Mouse (Mus musculus) urinary bladder, postnatal 14 days (tissue): ENCODE results near the gene C8a.

Experiments used
- DNase-seq: peaks from one replicate; pipeline ENCODE4 v3.0.0; 2021; ENCODE audit warnings: low spot score

C8a gene

DNA sequence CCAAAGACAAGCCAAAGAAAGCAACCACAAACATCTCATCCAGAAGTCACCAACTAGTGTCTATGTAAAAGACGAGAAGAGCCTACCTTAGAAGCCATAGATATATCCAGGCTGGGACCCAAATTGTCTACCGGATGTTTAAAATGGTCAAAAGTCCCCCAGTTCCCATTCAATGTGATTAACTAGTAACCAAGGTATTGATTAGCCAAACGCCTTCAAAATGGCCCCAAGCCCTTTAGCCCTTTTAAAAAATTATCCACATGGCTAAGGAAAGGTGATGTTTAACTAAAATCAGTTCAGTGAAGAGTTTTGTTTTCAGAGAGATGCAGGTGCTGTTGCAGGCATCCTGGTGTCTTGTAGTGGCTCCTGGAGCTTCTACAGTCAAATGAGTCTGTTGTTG is at the start of gene C8a:
C8a (minus strand) TSS at position 76 of the 400 bp plus-strand sequence.
- DNase-seq, result no peak

DNA sequence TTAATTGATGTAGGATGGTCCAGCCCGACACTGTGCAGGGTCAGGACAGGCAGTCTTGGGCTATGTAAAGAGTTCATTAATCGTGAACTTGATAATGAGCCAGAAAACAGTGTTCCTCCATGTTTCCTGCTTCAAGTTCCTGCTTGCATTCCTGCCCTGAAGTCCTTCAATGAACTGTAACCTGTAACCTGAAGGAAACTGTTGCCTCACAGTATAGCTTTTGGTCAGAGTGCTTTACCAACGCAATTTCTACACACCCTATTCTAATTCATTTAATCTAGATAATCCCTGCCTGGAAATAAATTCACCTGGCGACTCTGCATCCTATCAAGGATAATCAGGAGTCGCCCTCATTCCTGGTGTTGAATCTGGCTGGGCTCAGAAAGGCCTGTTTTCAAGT is 49.2 kb upstream of the C8a start:
- no peak for DNase-seq

DNA sequence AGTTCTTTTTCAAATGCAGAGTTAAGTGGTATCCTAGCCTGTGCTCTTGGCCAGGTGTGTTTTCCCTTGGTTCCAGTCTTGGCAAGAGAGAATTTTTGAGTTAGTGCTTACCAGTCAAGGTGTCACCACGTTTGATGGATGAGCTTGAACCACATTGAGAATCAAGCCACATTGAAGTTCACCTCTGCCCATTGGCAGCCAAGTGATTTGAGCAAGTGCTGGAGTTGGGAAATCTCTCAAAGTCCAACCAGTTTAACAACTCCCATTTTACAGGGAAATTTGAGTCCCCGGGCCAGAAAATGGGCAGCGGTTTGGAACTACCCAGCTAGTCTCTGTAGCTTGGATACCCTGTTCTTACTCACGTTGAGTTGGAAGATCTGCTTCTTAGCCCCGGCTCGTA is 41.8 kb upstream of the C8a start:
- no peak for DNase-seq

DNA sequence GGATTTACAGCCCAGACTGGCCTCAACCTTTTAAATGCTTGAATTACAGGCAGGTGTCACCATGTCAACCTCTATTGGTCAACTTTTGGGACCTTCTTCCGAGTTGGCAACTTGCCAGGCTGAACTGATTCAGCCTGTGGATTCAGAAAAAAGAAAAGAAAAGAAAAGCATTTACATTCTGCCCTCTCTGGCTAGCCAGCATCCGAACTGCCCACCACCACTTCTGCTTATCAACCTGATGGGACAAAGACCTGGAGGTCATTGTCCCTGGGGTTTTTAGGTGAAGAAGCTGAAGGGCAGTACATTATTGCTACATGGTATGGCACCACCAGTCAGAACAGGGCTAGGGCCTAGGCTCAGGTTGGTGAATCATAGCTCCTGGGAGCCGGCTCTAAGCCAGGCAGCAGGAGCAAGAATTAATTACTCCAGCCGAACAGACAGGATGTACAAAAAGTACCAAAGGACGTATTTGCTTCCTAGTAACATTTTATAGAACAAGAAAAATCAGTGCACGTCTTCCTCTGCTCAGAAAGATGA is 38.6 kb upstream of the C8a start:
- DNase-seq, result peak; percentile 22

DNA sequence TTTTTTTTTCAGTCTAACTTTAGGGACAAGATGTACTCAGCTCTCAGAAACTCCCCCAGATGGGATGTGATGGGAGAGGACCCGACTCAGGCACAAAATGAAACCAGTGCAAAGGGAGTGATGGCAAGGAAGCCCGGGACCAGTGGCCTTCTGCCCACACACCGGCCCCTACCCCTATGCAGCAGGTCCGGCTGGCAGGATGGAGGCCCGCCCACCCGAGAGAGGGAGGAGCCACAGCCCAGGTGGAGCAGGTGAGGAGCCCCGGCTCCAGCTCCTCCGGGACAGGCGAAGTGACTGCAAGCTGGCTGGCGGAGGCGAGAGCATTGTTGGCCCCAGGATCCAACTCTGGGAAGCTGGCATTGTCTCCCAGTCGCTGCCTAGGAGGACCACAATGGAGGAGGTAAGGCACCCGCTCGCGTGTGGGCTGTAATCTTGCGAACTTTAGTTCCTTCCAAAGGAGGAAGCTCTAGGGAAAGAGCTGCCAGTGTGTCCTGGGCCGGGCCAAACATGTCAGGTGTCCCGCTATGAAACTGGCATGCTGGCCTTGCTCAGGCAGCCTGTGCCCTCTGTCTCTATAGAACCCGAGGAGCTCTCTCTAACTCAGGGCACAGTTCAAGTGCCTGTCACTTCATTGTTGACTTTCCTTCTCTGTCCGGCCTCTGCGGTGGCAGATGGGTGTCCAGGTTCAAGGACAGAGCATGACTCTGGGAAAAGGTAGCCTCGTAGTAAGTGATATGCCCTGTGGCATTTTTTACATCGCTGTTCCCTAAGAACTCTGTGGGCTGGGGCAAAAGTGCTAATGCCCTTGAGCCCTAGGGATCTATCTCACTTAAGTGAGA is 37.3 kb upstream of the C8a start, which contains the start of gene Fyb2:
Fyb2 (plus strand) TSS at position 166 of the 839 bp plus-strand sequence.
- peak; percentile 44 for DNase-seq

DNA sequence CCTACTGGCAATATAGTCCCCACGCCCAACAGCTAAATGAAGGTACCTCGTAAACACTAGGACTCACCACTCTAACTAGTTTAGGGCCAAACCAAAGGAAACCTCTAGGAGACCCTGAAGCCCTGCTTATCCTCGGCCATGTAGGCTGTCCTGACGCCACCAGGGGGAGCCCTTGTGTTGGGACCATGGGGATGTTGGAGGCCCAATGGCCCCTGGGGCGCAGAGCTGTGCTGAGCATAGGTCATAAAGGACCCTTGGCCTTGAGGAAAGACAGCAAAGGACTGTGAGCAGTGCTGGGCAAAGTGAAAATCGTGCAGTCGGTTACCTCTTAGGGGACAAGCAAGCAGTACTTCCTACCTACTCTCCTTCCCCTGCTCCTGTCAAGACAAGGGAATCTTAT is 35.5 kb upstream of the C8a start:
- DNase-seq, result peak; percentile 82

DNA sequence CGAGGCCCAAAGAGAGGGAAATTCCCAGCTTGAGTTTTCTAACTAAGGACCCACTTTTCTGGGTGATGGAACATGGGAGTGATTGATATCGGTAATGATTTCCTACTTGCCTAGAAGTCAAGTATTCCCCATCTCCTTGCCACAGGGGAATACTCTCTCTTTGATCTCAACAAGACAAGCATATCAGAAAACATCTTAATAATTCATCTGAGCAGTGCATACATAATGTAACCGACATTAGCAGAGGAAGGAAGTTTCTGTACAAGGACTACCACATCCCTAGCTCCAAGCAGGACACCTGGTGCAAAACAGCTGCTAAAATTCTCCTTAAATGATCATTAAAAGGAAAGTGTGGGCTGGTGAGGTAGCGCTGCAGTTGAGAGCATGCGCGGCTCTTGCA is 28.9 kb upstream of the C8a start:
- no peak for DNase-seq

DNA sequence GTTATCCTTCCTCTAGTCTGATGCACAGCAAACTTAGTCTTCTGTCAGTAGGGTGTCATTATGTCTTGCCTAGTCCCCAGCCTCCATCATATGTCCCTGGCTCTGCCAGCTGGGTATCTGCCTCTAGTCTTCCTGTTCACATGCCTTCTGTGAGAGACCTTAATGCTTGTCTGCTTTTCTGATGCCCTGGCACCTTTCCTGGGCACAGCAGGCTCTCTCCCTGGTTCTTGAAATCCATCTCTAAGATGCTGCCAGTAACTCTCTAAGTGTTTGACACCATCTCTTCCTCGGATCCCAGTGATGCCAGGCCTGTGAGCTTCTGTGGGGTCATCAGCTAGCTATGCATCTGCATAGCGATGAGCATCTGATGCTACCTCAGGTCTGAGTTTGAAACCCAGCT is 26.6 kb upstream of the C8a start:
- no peak for DNase-seq

DNA sequence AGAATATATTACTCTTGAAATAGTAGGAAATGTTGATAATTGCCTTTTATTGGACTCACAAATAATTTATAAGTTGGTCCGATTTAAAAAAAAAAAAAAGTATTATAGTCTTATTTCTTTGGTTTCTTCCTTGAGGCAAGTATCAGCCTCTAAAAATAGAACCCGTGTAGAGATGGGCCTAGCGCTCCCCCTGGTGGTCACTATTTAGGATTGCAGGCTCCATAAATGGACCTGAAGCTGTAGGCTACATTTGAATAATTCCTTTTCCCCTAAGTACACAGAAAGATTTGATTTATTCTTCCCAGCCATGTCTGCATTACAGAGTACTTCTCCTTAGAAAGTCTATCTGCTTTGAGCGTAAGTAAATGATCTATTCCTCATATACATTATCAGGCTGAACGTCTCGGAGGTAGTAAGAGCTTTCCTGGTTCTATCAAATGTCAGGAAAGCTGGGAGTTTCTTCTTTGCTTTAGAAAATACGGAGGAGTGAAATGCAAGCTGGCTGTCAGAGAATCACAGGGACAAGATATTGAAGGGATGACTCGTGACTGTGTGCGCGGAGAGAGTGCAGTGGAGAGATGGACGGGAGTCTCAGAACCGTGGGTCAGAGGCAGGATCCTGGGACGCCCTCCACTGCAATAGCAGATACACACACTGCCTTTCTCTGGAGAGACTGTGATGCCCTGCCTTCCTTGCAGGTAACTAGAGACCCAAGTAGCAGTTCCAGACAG is 18.0 kb upstream of the C8a start:
- DNase-seq, result peak; percentile 35

DNA sequence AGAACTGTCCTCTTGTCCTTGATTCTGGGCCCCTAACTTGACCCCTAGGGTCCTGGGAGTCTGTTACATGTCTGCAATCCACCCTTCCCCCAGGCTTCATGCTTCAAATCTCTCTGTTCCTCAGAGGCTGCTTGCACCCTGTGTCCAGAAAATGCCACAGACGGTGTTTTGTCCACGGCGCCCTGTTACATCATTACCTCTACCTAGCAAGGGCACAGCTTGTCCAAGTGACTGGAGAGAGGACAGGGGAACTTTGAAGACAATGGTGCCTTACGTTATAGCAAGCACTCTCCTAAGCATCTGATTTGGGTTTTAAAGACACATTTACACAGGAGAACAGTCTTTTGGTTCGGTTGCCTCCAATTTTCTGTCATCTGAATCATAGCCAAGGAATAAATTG is 17.4 kb upstream of the C8a start:
- DNase-seq, result no peak

DNA sequence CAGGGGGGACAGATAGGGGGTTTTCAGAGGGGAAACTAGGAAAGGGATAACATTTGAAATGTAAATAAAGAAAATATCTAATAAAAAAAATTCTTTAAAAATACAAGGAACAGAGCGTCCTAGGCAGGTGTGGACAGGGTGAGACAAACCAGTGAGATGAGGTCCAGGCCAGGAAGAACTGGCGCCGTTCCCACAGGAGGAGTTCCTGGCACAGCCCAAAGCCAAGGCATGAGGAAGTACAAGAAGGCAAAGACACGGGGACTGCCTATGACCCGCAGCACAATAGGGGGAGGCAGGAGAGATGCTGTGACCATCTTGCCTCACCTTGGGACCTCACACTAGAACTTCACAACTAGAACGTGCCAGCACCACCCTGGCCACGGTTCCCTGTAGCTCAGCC is 15.5 kb upstream of the C8a start:
- DNase-seq, result peak; percentile 80

DNA sequence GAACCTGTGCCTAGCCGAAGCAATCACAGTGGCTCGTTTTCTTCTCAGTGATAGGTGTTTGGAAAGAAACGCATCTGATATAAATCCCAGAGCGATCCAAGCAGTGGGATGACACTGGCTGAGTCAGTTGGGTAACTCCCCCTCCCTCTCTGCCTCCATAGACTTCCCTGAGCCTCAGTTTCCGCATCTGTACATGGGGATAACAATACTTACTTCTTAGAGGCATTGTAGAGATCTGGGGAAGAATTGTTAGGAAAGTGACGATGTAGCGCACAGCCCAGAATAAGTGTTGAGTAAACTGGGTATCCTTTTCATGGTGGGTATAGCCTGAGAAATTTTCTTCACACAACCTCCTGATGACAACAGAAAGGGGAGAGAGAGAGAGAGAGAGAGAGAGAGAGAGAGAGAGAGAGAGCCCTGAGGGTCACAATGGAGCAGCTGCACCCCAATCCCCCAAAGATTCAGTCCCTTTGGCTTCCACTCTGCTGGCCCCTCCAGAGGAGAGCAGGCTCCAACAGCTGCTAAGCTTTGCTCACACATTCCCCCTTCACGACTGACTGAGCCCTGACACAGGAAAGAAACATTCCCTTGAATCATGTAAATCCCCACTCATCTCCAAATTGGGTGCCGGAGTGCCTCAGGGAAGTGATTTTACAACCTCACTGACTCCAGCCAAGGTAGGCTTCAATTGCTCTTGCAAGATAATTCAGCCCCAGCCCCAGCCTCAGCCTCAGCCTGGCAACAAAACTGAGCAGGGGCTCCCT is 12.5 kb upstream of the C8a start:
- no peak for DNase-seq

DNA sequence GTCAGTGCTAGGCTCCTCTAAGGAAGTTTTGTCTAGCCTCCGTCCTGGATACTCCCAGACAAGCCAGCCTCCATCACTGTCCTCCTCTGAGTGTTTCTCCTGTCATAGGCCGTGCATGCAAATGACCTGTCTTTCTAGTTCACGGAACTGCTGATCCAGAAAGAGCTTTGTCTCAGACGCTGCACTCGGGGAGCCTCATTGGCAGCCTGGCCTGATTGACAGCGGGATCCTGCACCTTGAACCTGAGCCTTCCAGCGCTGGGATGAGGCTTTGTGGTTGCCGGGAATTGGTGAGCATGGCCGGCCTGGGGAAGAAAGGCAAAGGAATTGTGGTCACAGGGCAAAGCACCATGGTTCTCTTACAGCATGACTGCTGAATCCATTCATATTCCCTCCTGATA is 11.3 kb upstream of the C8a start:
- no peak for DNase-seq

DNA sequence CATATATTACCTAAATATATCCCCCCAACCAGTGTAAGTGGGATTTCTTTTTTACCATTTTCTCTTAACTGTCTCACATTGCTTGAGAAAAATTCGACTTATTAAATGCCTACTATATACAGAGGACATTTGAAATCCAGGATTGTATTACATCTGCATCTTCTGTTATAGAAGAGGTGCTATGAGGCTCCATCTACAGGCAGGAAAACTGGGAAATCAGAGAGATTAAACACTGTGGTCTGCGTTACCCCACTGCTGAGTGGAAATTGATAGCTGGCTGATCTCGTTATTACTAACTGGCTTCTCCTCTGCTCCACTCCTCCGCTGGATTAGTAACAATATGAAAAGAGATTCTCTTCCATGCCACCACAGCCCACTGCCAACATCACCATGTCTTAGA is 366 bp downstream of the C8a start:
- DNase-seq, result no peak

DNA sequence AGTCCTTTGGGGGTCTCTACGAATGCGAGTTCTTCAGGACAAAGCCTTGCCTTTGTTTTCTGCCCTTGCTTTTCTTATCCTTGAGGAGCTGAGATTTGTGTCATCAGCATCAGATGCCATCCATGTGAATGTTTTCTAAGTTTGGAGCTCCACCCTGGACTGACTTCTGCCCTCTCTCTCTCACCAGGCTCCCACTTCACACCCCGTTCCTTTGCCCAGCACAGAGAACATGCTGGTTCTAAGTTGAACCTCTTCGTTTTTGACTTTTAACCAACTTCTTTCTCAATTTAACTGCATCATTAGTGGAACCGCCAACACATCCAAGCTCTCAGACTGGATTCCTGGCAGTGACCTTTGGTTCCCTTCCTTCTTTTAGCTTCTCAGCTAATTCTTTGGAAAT is 6.0 kb downstream of the C8a start:
- DNase-seq, result no peak

DNA sequence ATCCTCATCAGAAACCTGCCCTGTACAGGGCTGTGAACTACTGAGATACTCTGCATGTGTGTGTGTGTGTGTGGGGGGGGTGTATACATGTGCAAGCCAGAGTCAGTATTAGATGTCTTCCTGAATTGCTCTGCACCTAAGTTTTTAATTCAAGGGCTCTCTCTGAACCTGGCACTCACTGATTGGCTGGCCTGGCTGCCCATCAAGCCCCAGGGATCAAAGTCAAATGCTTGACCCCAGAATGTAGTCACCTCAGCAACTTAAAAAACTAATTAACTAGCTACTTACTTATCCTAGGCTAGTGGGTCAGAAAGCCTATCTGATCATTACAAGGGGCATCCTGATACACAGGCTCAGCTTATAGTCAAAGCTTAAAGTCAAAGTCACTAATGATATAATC is 6.6 kb downstream of the C8a start:
- DNase-seq, result no peak

DNA sequence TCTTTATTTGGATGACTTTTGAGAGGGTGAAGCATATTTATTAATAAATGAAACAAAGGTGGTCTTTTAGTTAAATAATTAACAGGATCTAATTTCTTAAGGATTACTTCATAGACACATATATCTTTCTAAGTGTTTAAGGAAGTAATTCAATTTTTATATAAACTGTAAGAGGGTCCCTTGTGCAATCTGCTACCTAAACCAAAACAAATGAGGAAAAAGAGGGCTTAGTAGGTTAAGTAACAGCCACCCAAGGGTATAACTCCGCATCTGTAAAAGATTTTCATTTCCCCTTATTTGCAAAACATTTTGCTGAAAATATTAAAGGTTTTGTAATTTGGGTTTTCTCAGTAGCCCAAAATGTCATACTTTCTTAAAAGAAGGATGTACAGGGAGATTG is 11.8 kb downstream of the C8a start:
- DNase-seq, result no peak

DNA sequence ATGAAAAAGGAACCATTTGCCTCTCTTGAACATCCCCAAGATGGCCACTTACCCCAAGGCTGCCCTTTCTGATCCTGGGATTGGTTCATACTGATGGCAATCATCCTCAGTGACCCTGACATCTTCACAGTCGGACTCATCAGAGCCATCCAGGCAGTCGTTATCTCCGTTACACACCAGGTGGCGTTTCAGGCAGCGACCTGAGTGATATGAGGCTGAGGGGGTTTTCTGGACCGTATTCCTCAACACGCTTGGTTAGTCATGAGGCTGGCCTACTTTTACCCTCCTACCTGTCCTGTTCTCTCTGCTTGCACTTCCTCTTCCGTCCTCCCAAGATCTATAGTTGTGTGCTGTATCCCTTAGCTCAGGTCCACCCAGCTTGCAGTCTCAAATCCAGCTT is 15.0 kb downstream of the C8a start:
- DNase-seq, result no peak

DNA sequence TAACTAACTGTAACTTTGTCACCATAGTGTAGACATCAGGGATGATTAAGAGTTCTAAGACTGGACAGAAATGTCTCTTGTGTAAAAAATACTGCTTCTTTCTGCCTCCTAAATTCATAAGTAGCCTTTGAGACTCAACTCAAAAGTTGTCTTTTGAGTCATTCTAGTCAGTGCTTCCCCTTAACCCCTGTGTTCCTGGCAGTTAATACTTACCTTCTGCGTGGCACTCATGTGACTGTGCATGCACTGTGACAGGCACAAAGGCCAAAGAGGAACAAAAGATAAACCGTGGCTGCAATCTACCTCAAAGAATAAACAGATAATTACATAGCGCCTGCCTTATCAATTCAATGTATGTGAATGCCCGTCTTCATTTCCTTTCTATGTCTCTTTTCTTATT is 18.4 kb downstream of the C8a start:
- no peak for DNase-seq

DNA sequence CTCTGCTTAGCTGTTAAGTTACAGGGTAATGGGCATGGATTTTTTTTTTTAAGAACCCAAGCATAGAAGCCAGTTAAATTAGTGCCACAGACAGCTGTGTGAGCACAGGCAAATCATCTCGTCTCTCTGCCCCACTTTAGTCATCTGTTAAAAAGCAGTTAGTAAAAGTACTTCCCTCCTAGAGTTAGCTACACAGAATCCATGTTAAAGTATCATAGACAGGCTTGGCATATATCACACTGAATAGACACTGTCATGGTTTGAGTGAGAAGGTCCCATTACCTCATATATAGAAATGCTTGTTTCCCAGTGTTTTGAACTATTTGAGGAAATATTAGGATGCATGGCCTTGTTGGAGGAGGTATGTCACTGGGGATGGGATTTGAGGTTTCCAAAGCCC is 19.2 kb downstream of the C8a start, which contains the start of gene Gm17662:
Gm17662 (plus strand) TSS at position 301 of the 400 bp plus-strand sequence.
- no peak for DNase-seq

DNA sequence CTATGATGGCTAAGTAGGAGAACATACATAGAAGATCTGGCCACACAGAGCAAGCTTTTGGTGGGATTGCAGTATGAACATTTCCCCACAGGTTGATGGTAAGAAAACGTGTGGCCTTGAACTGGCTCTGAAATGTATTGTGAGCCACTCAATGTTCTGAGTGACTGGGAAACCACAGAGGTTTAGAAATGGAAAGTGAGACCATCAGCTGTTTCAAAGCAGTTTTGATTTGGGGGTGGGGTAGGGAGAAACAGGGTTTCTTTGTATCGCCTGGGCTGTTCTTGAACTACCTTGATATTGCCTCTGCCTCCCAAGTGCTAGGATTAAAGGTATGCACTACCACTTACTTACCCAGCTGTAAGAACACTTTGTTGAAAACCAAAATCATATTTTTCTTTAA is 21.0 kb downstream of the C8a start:
- DNase-seq, result no peak

DNA sequence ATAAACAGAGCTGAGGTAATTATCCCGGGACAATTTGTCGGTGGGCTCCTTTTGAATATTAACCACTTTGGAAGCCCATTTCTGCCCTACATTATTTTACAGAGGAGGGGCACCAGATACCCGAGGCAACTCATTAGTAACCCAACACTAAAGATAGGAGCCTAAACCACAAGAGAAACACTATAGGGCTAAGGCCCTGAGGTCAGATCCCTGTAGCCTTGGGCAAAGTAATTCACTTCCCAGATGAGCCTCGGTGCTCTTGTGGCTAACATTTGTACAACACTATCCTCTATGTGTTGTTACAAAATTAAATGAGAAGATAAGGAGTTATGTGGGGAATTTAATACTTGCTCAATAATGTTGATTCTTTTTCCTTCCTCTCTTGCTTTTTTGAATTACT is 32.7 kb downstream of the C8a start:
- no peak for DNase-seq
